Mouse (Mus musculus) neural tube, embryonic 11.5 days (tissue): Measurements from ENCODE around the gene Atp1a3. TPM values are rescaled to one million over a fixed set of nuclear protein-coding genes. Genes with fewer than 3 reads are reported as not detected.

Experiments
- ATAC-seq: fragments of 200-750 bp; cut with Nextera tagmentation; 2 replicates; pipeline ENCODE4 v1.8.0; 2017; ENCODE audit warnings: moderate number of reproducible peaks, mild to moderate bottlenecking, moderate TSS enrichment, moderate library complexity; ENCODE audit not compliant: insufficient read depth, low FRiP score, low TSS enrichment
- DNase-seq: peaks from one replicate; pipeline ENCODE4 v3.0.0-alpha.2; 2015; ENCODE audit warnings: low spot score
- H3K27ac ChIP-seq: fragments of 300-500 bp; sonication (generic); 2 replicates; pipeline ENCODE4 v1.5.1; 2014; ENCODE audit warnings: low read depth, mild to moderate bottlenecking, low read length
- H3K27me3 ChIP-seq: fragments of 300-500 bp; sonication (generic); 2 replicates; pipeline ENCODE4 v1.6.1; 2014; ENCODE audit warnings: mild to moderate bottlenecking, low read length, mixed read lengths; ENCODE audit not compliant: control insufficient read depth, insufficient read depth
- H3K36me3 ChIP-seq: fragments of 300-500 bp; sonication (generic); 2 replicates; pipeline ENCODE4 v1.6.1; 2014; ENCODE audit warnings: mild to moderate bottlenecking, low read length, moderate library complexity, mixed read lengths; ENCODE audit not compliant: control insufficient read depth, insufficient read depth
- H3K4me1 ChIP-seq: fragments of 300-500 bp; sonication (generic); 2 replicates; pipeline ENCODE4 v1.6.1; 2014; ENCODE audit warnings: low read length, mixed read lengths; ENCODE audit not compliant: control insufficient read depth, insufficient read depth
- H3K4me2 ChIP-seq: fragments of 300-500 bp; sonication (generic); 2 replicates; pipeline ENCODE4 v1.6.1; 2014; ENCODE audit warnings: low read depth, mild to moderate bottlenecking, moderate library complexity
- H3K4me3 ChIP-seq: fragments of 300-500 bp; sonication (generic); 2 replicates; pipeline ENCODE4 v1.5.1; 2014; ENCODE audit warnings: low read depth, low read length
- H3K9ac ChIP-seq: fragments of 300-500 bp; sonication (generic); 2 replicates; pipeline ENCODE4 v1.6.1; 2014; ENCODE audit warnings: mild to moderate bottlenecking, low read length
- H3K9me3 ChIP-seq: fragments of 300-500 bp; sonication (generic); 2 replicates; pipeline ENCODE4 v1.6.1; 2016; ENCODE audit warnings: low read length; ENCODE audit not compliant: control insufficient read depth
- WGBS: fragments of 180-500 bp; shearing (Covaris S2); extraction: QIAGEN DNeasy Blood & Tissue Kit; methylation state at CpG from one replicate; pipeline ENCODE4 v1.1.7; 2014; 5-methylcytosine and 5-hydroxymethylcytosine counted together
- polyA plus RNA-seq: library from polyadenylated mRNA; unstranded; fragments of >200 nt; fragmentation: Nextera tagmentation; extraction: Ambion mirVana; gene quantifications from 2 replicates; pipeline ENCODE4 v1.2.1, GENCODE M21; 2014

Gene Atp1a3
- polyA plus RNA-seq, 1 experiment from 2014 or later: 59.9 TPM

DNA sequence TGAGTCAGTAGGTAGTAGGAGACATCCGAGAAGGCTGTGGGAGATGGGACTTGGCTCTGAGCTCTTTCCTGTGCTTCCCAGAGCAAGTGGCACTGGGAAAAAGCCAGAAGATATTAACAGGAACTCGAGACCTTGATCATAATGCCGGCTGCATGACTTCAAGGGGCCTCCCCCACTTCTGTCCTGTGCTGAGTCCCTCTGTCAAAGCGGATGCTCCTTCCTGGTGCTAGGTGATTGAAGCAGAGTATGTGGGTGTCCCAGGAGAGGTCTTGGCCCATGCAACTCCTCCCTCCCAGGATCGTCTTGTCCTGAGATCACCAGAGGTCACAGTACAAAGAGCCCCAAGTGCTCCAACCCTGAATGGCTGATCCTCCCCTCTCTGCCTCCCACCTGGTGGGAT is 31.9 kb downstream of the Atp1a3 start:
- H3K4me1 ChIP-seq: 0 out of 2 replicates have a peak, but pooled peaks cover 3% of the 10 kb centered on the region
- no peak overlapping the region for H3K4me3 ChIP-seq
- no peaks in the 10 kb centered on the region for H3K9me3 ChIP-seq
- DNase-seq (no peak), ATAC-seq (no peak)
- H3K9ac ChIP-seq: no peak overlapping the region
- H3K36me3 ChIP-seq: no peaks in the 10 kb centered on the region
- H3K27me3 ChIP-seq: no peaks in the 10 kb centered on the region
- H3K27ac ChIP-seq: no peak overlapping the region
- 75% methylated on average over 5 of the region's 5 CpGs for WGBS
- no peak overlapping the region for H3K4me2 ChIP-seq

DNA sequence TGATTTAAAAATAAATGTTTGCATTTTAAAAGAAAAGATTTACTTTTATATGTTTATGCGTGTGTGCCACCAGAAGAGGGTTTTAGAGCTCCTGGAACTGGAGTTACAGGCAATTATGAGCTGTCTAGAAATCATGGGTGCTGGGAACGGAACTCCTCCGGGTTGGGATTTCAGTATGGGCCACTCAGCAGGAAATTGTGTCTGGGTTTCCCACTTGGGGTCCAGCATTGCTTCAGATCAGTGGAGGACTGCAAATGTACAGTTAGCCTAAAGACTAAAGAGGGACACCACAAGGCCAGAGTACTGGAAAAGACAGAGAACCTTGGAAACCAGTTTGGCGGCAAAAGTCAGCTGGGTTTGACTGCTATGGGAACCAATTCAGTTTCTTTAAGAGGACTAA is 32.5 kb downstream of the Atp1a3 start:
- Histone ChIP-seq H3K4me2 (no peak overlapping the region), H3K4me3 (no peak overlapping the region), H3K9me3 (no peaks in the 10 kb centered on the region), H3K27me3 (no peaks in the 10 kb centered on the region), H3K4me1 (0 out of 2 replicates have a peak, but pooled peaks cover 3% of the 10 kb centered on the region), H3K27ac (no peak overlapping the region), H3K36me3 (no peaks in the 10 kb centered on the region), H3K9ac (no peak overlapping the region)
- WGBS: 86% methylated on average over 4 of the region's 4 CpGs
- ATAC-seq (no peak), DNase-seq (no peak)

DNA sequence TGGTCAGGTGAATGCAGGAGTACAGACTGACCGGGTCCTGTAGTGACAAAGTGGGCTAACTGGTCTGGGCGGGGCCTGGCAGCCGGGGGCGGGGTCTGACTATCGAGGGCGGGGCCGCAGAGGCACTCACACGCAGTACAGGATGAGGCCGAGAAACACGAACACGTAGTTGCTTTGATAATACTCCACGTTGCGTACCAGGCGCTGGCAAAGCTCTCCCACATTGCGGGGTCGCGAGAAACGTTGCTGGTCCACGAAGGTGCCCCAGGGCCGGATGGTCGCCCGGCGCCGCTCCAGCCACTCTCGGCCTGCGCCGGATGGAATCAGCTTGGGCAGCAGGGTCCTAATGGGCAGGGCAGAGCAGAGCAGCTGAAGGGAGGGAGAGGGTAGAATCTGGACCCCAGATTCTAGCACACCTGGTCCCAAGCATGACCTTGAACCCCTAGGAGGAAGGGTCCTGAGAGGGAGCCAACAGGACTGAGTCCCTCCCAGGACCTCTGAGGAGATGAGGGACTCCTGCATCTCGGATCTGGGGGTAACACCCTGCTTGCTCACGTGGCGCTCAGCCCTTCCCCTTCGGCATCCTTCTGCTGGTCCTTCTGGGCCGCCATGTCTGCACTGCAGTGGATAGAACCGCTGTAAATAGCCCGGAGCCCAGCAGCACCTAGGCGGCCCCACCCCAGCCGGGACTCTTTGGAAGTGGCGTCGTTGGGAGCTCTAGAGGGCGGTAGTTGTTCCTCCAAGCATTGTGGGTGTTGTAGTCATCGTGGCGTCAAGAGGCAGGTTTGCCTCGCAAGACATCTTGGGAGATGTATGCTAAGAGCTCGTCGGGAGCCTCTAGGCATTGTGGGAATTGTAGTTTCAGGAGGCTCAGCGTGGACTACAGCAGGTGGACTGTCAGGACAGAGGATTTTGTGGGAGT is 33.5 kb downstream of the Atp1a3 start, which contains the start of gene Rabac1:
Rabac1 (minus strand) TSS at position 783 of the 922 bp plus-strand sequence.
- peak within 1 kb of the TSS; percentile 48 for H3K9ac ChIP-seq
- peak within 1 kb of the TSS; percentile 53 for H3K4me2 ChIP-seq
- under 1% methylated on average over 45 of the region's 45 CpGs for WGBS
- H3K36me3 ChIP-seq: no peaks in the 10 kb centered on the region
- no peaks in the 10 kb centered on the region for H3K27me3 ChIP-seq
- H3K4me1 ChIP-seq: 0 out of 2 replicates have a peak, but pooled peaks cover 3% of the 10 kb centered on the region
- DNase-seq: peak; percentile 87
- peak; percentile 85 for ATAC-seq
- peak within 1 kb of the TSS; percentile 46 for H3K4me3 ChIP-seq
- no peaks in the 10 kb centered on the region for H3K9me3 ChIP-seq
- no peak within 1 kb of the TSS for H3K27ac ChIP-seq

DNA sequence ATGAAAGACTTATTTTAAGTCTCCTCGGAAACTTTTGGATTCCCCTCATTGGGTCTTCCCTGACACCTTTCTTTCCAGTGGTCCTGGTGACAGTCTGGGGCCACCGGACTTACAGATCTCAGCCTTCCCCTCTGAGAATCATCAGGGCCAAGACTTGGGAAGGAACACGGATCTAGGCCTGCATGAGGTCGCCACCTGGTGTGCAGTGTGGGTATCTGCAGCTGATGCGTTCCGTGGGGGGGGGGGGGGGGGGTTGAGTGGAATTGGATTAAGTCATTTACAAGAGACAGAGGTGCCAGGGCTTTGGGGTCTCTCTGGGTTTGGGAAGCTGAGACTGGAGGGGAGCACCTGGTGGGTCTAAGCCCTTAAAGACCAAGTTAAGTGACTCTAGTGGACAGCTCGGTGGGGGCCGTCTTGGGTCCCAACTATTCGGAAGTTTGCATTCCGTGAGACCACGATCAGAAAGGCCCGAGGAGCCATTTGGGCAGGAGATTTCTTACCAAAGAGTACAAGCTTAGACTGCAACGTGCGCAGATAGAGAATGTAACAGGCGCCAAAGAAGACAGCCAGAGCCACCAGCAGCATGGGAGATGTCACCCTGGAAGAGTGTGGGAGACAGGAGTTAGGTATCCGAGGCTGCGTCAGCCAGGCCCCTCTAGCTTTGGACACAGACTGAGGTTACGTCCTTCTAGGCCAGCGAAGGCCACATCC is 34.3 kb downstream of the Atp1a3 start:
- H3K4me2 ChIP-seq: peak overlapping the region; percentile 53
- H3K4me1 ChIP-seq: 0 out of 2 replicates have a peak, but pooled peaks cover 3% of the 10 kb centered on the region
- H3K9ac ChIP-seq: no peak overlapping the region; the same call in 1 of the 2 replicates
- WGBS: 10% methylated on average over 19 of the region's 19 CpGs
- no peak overlapping the region for H3K27ac ChIP-seq
- H3K27me3 ChIP-seq: no peaks in the 10 kb centered on the region
- H3K36me3 ChIP-seq: no peaks in the 10 kb centered on the region
- peak overlapping the region; percentile 46 for H3K4me3 ChIP-seq
- peak; percentile 47 for DNase-seq
- H3K9me3 ChIP-seq: no peaks in the 10 kb centered on the region
- ATAC-seq: 0 out of 2 replicates have a peak, but pooled peaks have one; percentile 21

DNA sequence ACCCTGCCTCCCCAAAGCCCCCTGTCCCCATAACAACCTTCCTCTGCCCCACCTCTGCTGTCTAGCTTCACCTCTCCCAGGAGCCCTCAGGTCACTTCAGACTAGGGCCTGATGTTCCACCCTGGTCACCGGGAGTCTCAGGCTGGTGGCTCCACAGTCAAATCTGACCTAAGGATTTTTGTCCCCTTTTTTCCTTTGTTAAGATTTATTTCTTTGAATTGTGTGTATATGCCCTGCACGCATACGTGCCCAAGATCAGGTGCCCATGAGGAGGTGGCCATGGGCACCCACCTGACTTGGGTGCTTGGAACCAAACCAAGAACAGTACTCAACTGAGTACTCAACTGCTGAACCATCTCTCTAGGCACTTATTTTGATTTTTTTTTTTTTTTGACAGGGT is 35.4 kb downstream of the Atp1a3 start:
- Histone ChIP-seq H3K27ac (no peak overlapping the region), H3K36me3 (no peaks in the 10 kb centered on the region), H3K27me3 (no peaks in the 10 kb centered on the region), H3K4me3 (no peak overlapping the region), H3K4me2 (no peak overlapping the region), H3K4me1 (0 out of 2 replicates have a peak, but pooled peaks cover 3% of the 10 kb centered on the region), H3K9ac (no peak overlapping the region), H3K9me3 (no peaks in the 10 kb centered on the region)
- WGBS: 93% methylated on average over 3 of the region's 3 CpGs
- ATAC-seq (no peak), DNase-seq (no peak)

DNA sequence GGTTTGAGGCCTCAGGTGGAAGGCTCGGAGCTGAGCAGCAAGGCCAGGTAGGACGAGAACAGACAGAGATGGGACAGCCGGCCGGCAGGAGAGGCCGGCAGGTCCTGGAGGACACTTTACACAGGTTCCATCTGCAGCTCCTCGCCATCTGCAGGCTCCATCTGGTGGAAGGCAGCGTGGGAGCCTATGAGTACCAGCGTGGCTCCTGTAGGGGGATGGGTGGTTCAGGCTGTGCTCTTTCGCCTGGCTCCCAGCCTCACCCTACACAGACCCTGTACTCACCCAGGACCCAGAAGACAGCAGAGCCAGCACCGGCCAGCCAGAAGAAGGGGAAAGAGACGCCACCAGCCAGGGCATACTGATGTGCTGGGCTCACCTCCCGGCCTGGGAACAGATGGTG is 36.0 kb downstream of the Atp1a3 start:
- Histone ChIP-seq H3K9me3 (no peaks in the 10 kb centered on the region), H3K36me3 (no peaks in the 10 kb centered on the region), H3K9ac (no peak overlapping the region), H3K4me2 (no peak overlapping the region), H3K4me3 (no peak overlapping the region), H3K27me3 (no peaks in the 10 kb centered on the region), H3K4me1 (0 out of 2 replicates have a peak, but pooled peaks cover 3% of the 10 kb centered on the region), H3K27ac (no peak overlapping the region)
- ATAC-seq (no peak), DNase-seq (no peak)
- WGBS: 78% methylated on average over 12 of the region's 12 CpGs

DNA sequence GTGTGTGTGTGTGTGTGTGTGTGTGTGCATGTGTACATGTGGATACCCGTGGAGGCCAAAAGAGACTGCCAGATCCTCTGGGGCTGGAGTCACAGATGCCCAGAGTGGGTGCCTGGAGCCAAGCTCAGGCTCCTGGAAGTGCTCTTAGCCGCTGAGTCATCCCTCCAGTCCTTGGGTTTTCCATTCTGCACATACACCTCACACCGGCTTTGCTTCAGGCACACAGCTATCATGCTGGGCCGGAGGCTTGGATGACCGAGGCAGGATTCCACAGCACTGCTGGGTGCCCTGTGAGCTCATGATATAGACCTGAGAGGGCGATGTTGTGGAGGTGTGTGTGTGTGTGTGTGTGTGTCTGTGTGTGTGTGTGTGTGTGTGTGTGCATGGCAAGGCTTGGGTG is 37.3 kb downstream of the Atp1a3 start:
- Histone ChIP-seq H3K4me2 (no peak overlapping the region), H3K4me1 (0 out of 2 replicates have a peak, but pooled peaks cover 3% of the 10 kb centered on the region), H3K9me3 (no peaks in the 10 kb centered on the region), H3K27me3 (no peaks in the 10 kb centered on the region), H3K9ac (no peak overlapping the region), H3K27ac (no peak overlapping the region), H3K36me3 (no peaks in the 10 kb centered on the region), H3K4me3 (no peak overlapping the region)
- ATAC-seq (no peak), DNase-seq (no peak)
- 72% methylated on average over 6 of the region's 6 CpGs for WGBS

DNA sequence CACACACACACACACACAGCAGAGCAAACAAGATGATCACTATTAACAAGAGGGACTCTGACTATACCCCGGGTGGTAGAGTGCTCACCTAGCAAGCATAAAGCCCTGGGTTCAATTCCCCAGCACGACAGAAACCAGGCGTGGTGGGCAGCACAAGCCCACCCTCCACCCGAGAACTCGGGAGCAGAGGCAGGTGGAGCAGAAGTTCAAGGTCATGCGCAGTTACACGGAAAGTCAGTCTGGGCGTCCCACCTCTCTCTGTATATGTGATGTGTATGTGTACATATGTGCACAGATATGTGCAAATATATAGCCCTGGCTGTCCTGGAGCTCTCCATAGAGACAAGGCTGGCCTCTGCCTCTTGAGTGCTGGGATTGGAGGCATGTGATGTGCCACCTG is 37.8 kb downstream of the Atp1a3 start:
- H3K27me3 ChIP-seq: no peaks in the 10 kb centered on the region
- H3K36me3 ChIP-seq: no peaks in the 10 kb centered on the region
- H3K4me3 ChIP-seq: no peak overlapping the region
- H3K4me1 ChIP-seq: 0 out of 2 replicates have a peak, but pooled peaks cover 3% of the 10 kb centered on the region
- ATAC-seq (no peak), DNase-seq (no peak)
- H3K9ac ChIP-seq: no peak overlapping the region
- no peaks in the 10 kb centered on the region for H3K9me3 ChIP-seq
- no peak overlapping the region for H3K4me2 ChIP-seq
- WGBS: 87% methylated on average over 8 of the region's 8 CpGs
- no peak overlapping the region for H3K27ac ChIP-seq
